Comparison of ENCODE assay signal across 7 mouse cellular contexts in the genomic region with DNA sequence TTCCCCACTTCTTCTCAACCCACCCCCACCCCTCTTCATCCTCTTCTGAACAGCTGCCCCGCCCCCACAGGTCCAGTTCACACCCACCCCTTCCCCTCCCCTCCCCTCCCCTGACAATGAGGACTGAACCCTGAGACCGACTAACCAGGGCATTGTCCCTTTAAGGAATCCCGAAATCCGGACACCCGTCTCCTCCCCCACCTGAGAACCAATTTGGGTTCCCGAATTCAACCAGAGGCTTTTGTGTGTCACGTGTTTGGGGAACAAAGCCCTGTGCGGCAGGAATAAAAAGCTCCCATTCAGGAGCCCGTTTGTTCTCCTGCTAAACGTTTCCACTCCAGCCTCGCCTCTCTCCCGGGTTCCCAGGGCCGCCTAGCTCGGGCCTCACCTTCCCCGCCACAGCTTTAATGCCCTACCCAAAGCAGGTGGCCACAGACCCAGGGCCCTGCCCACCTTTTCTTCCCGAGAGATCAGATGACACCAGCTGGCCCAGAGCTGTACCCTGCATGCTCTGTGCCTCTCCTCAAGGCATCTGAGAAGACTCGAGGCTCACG. TPM values are rescaled to one million over a fixed set of nuclear protein-coding genes. Genes with fewer than 3 reads are reported as not detected.
A peak's percentile ranks its signal among the peaks of the same experiment; 100 is the strongest.
DNase-seq lines count a peak whose midpoint lies in the region; ATAC-seq lines count a peak whose summit lies in the region.

No protein-coding gene starts in this region.

- no peaks in the 10 kb centered on the region for H3K9me3 ChIP-seq in lung, embryonic 15.5 days
- no peaks in the 10 kb centered on the region for H3K9me3 ChIP-seq in hindbrain, embryonic 15.5 days
- no peaks in the 10 kb centered on the region for H3K9me3 ChIP-seq in liver, embryonic 16.5 days (replicated peaks; ENCODE audit: control insufficient read depth, low read length)
- no peaks in the 10 kb centered on the region for H3K9me3 ChIP-seq in stomach, embryonic 14.5 days (ENCODE audit: control insufficient read depth, low read depth, low read length)

- H3K27ac ChIP-seq in lung, embryonic 15.5 days = 0 out of 2 replicates have a peak overlapping the region, but pooled peaks have one; percentile 53
- peak overlapping the region; percentile 66 for H3K27ac ChIP-seq in hindbrain, embryonic 15.5 days (replicated peaks)
- H3K27ac ChIP-seq in liver, embryonic 16.5 days (ENCODE audit: low read length) = no peak overlapping the region
- H3K27ac ChIP-seq in stomach, embryonic 14.5 days (ENCODE audit: low read length) = peak overlapping the region; percentile 58; the same call in 1 of the 2 replicates

- peak overlapping the region; percentile 10; the same call in 1 of the 2 replicates for H3K4me3 ChIP-seq in lung, embryonic 15.5 days
- H3K4me3 ChIP-seq in hindbrain, embryonic 15.5 days = peak overlapping the region; percentile 4
- H3K4me3 ChIP-seq in liver, embryonic 16.5 days (ENCODE audit: low read depth, low read length) = no peak overlapping the region
- H3K4me3 ChIP-seq in stomach, embryonic 14.5 days (ENCODE audit: low read depth, low read length) = no peak overlapping the region

- DNase-seq in lung, postnatal 14 days = no peak
- DNase-seq in embryo, embryonic 10.5 days (ENCODE audit: low spot score) = peak; percentile 91
- DNase-seq in spleen, postnatal 14 days (ENCODE audit: low spot score in 2 of 2) = no peak

- 3% methylated on average over 18 of the region's 18 CpGs for WGBS in lung, embryonic 15.5 days
- under 1% methylated on average over 18 of the region's 18 CpGs for WGBS in hindbrain, embryonic 15.5 days
- 7% methylated on average over 18 of the region's 18 CpGs for WGBS in liver, embryonic 16.5 days (ENCODE audit: insufficient replicate concordance)
- 2% methylated on average over 17 of the region's 18 CpGs for WGBS in stomach, embryonic 14.5 days

- no peak overlapping the region for H3K9ac ChIP-seq in lung, embryonic 15.5 days
- peak overlapping the region; percentile 39 for H3K9ac ChIP-seq in hindbrain, embryonic 15.5 days
- H3K9ac ChIP-seq in liver, embryonic 16.5 days (ENCODE audit: low read depth, low read length) = no peak overlapping the region
- no peak overlapping the region for H3K9ac ChIP-seq in stomach, embryonic 14.5 days (replicated peaks; ENCODE audit: low read depth, low read length)

- H3K4me2 ChIP-seq in lung, embryonic 15.5 days = peak overlapping the region; percentile 49
- peak overlapping the region; percentile 51 for H3K4me2 ChIP-seq in hindbrain, embryonic 15.5 days
- H3K4me2 ChIP-seq in liver, embryonic 16.5 days (ENCODE audit: low read depth, low read length) = peak overlapping the region; percentile 19; the same call in 1 of the 2 replicates
- peak overlapping the region; percentile 32 for H3K4me2 ChIP-seq in stomach, embryonic 14.5 days (replicated peaks; ENCODE audit: low read depth, low read length)

- peak; percentile 39; the same call in 1 of the 2 replicates for ATAC-seq in lung, embryonic 15.5 days (ENCODE audit: borderline replicate concordance, extremely low read depth, low FRiP score, low TSS enrichment)
- peak; percentile 40 for ATAC-seq in hindbrain, embryonic 15.5 days (ENCODE audit: low FRiP score, low read depth)
- no peak for ATAC-seq in liver, embryonic 16.5 days (ENCODE audit: low read depth)
- peak; percentile 54; the same call in 1 of the 2 replicates for ATAC-seq in stomach, embryonic 14.5 days (ENCODE audit: insufficient number of reproducible peaks, insufficient read depth, low FRiP score, low read depth)

- H3K36me3 ChIP-seq in lung, embryonic 15.5 days = no peaks in the 10 kb centered on the region
- H3K36me3 ChIP-seq in hindbrain, embryonic 15.5 days = no peaks in the 10 kb centered on the region
- no peaks in the 10 kb centered on the region for H3K36me3 ChIP-seq in liver, embryonic 16.5 days (ENCODE audit: control insufficient read depth, insufficient read depth)
- no peaks in the 10 kb centered on the region for H3K36me3 ChIP-seq in stomach, embryonic 14.5 days (ENCODE audit: control insufficient read depth, insufficient read depth, low read length)

- peaks cover 7% of the 10 kb centered on the region; the same call in 1 of the 2 replicates for H3K27me3 ChIP-seq in lung, embryonic 15.5 days
- H3K27me3 ChIP-seq in hindbrain, embryonic 15.5 days = no peaks in the 10 kb centered on the region
- peaks cover 8% of the 10 kb centered on the region for H3K27me3 ChIP-seq in liver, embryonic 16.5 days (ENCODE audit: control insufficient read depth, insufficient read depth, low read depth, low read length)
- no peaks in the 10 kb centered on the region for H3K27me3 ChIP-seq in stomach, embryonic 14.5 days (ENCODE audit: control insufficient read depth, insufficient read depth, low read length)

- 0 out of 2 replicates have a peak, but pooled peaks cover 5% of the 10 kb centered on the region for H3K4me1 ChIP-seq in lung, embryonic 15.5 days
- peaks cover 21% of the 10 kb centered on the region for H3K4me1 ChIP-seq in hindbrain, embryonic 15.5 days (replicated peaks)
- no peaks in the 10 kb centered on the region for H3K4me1 ChIP-seq in liver, embryonic 16.5 days (ENCODE audit: control insufficient read depth, low read depth, low read length)
- H3K4me1 ChIP-seq in stomach, embryonic 14.5 days (ENCODE audit: control insufficient read depth, insufficient read depth, low read length) = no peaks in the 10 kb centered on the region

RNA-seq across cellular contexts. Expression of gene Msi1, which starts 25.1 kb away (rescaled TPM):
- polyA plus RNA-seq in lung, embryonic 15.5 days (2015; fragmentation: Nextera tagmentation; extraction: Ambion mirVana) = 9.4 and 9.7 TPM in 2 replicates
- polyA plus RNA-seq in hindbrain, embryonic 15.5 days (2015; fragmentation: Nextera tagmentation; extraction: Ambion mirVana) = 59.9 and 60.3 TPM in 2 replicates
- polyA plus RNA-seq in liver, embryonic 16.5 days (2015; fragmentation: Nextera tagmentation; extraction: Ambion mirVana) = 0.25 and 0.27 TPM in 2 replicates
- 15.7 and 17.2 TPM in 2 replicates for polyA plus RNA-seq in stomach, embryonic 14.5 days (2014; fragmentation: Nextera tagmentation; extraction: Ambion mirVana)

RNA-seq across cellular contexts. Expression of gene Cox6a1, which starts 55.5 kb away (rescaled TPM):
- 891 and 915 TPM in 2 replicates for polyA plus RNA-seq in lung, embryonic 15.5 days (2015; fragmentation: Nextera tagmentation; extraction: Ambion mirVana)
- polyA plus RNA-seq in hindbrain, embryonic 15.5 days (2015; fragmentation: Nextera tagmentation; extraction: Ambion mirVana) = 1,223 and 1,255 TPM in 2 replicates
- polyA plus RNA-seq in liver, embryonic 16.5 days (2015; fragmentation: Nextera tagmentation; extraction: Ambion mirVana) = 674 and 679 TPM in 2 replicates
- polyA plus RNA-seq in stomach, embryonic 14.5 days (2014; fragmentation: Nextera tagmentation; extraction: Ambion mirVana) = 898 and 932 TPM in 2 replicates

Comparison
In these comparisons a context has a peak if more than half of its experiments do, and no peak if none do; other contexts are left out.
1. H3K4me3 ChIP-seq: peak in lung, embryonic 15.5 days (single experiment) and hindbrain, embryonic 15.5 days (single experiment); none in liver, embryonic 16.5 days (single experiment) and stomach, embryonic 14.5 days (single experiment).
2. Peak in every context shown above with its lines, with median percentiles within 50 percentile points of each other: H3K4me2 ChIP-seq.